In genomic region chr6:120111984-120112803, GRCm38 (mm10) we compare ENCODE assay signal across 8 mouse cellular contexts. TPM values are rescaled to one million over a fixed set of nuclear protein-coding genes. Genes with fewer than 3 reads are reported as not detected.
DNase-seq lines count a peak whose midpoint lies in the region; ATAC-seq and TF ChIP-seq lines count a peak whose summit lies in the region.

No protein-coding gene starts in this region.

- no peaks in the 10 kb centered on the region for H3K27me3 ChIP-seq in embryonic facial prominence, embryonic 14.5 days (replicated peaks; ENCODE audit: control insufficient read depth, insufficient read depth, low read length)
- H3K27me3 ChIP-seq in heart, embryonic 14.5 days (ENCODE audit: control insufficient read depth, insufficient read depth, low read length) = no peaks in the 10 kb centered on the region
- H3K27me3 ChIP-seq in kidney, postnatal 0 days (ENCODE audit: insufficient read depth, low read length) = no peaks in the 10 kb centered on the region
- no peaks in the 10 kb centered on the region for H3K27me3 ChIP-seq in neural tube, embryonic 14.5 days (ENCODE audit: control insufficient read depth, insufficient read depth, low read length)

- WGBS in embryonic facial prominence, embryonic 14.5 days = 15% methylated on average over 10 of the region's 22 CpGs
- 6% methylated on average over 22 of the region's 22 CpGs for WGBS in heart, embryonic 14.5 days
- WGBS in kidney, postnatal 0 days = 9% methylated on average over 22 of the region's 22 CpGs
- WGBS in lung, adult 2 months = 15% methylated on average over 22 of the region's 22 CpGs
- 10% methylated on average over 20 of the region's 22 CpGs for WGBS in neural tube, embryonic 14.5 days

- peaks cover 25% of the 10 kb centered on the region for H3K4me1 ChIP-seq in embryonic facial prominence, embryonic 14.5 days (ENCODE audit: control insufficient read depth, insufficient read depth, low read length)
- peaks cover 36 to 71% of the 10 kb centered on the region in 2 experiments for H3K4me1 ChIP-seq in heart, embryonic 14.5 days (ENCODE audit: control insufficient read depth in 2 of 2, insufficient read depth in 2 of 2, low read length in 2 of 2)
- peaks cover 6% of the 10 kb centered on the region; the same call in 1 of the 2 replicates for H3K4me1 ChIP-seq in kidney, postnatal 0 days (replicated peaks; ENCODE audit: insufficient read depth, low read length)
- peaks cover 21% of the 10 kb centered on the region for H3K4me1 ChIP-seq in lung, adult 2 months (ENCODE audit: control insufficient read depth, insufficient read depth, low read length)
- peaks cover 3% of the 10 kb centered on the region; the same call in 1 of the 2 replicates for H3K4me1 ChIP-seq in neural tube, embryonic 14.5 days (ENCODE audit: control insufficient read depth, insufficient read depth, low read length)

- H3K9me3 ChIP-seq in embryonic facial prominence, embryonic 14.5 days (ENCODE audit: control insufficient read depth, low read length) = no peaks in the 10 kb centered on the region
- no peaks in the 10 kb centered on the region for H3K9me3 ChIP-seq in heart, embryonic 14.5 days (ENCODE audit: control insufficient read depth, low read length)
- no peaks in the 10 kb centered on the region for H3K9me3 ChIP-seq in kidney, postnatal 0 days (replicated peaks; ENCODE audit: low read length)
- no peaks in the 10 kb centered on the region for H3K9me3 ChIP-seq in neural tube, embryonic 14.5 days (ENCODE audit: control insufficient read depth, low read length)

- peak; percentile 59; the same call in 1 of the 2 replicates for TF ChIP-seq POLR2A in lung, adult 2 months (IDR thresholded peaks at IDR 0.05; ENCODE audit: borderline replicate concordance, extremely low read depth, low read depth, low read length)

- TF ChIP-seq CTCF in kidney, postnatal 0 days (IDR thresholded peaks at IDR 0.05; ENCODE audit: low read depth) = peak; percentile 15; the same call in 1 of the 2 replicates
- TF ChIP-seq CTCF in lung, adult 2 months (IDR thresholded peaks at IDR 0.05; ENCODE audit: insufficient read depth, low read length) = no peak

- peak; percentile 90 for ATAC-seq in embryonic facial prominence, embryonic 14.5 days (ENCODE audit: low read depth)
- peak; percentile 86 for ATAC-seq in heart, embryonic 14.5 days (ENCODE audit: insufficient number of reproducible peaks, insufficient read depth, low FRiP score, low read depth)
- ATAC-seq in kidney, postnatal 0 days (replicated peaks; ENCODE audit: low FRiP score, low read depth) = peak; percentile 93
- peak; percentile 93 for ATAC-seq in neural tube, embryonic 14.5 days (ENCODE audit: low read depth)

- peak; percentile 97 for DNase-seq in A20 (ENCODE audit: low read depth, low spot score)
- DNase-seq in adrenal gland, adult 8-10 months = peak; percentile 61
- peak; percentile 95 for DNase-seq in embryonic facial prominence, embryonic 14.5 days (ENCODE audit: low spot score)
- DNase-seq in kidney, postnatal 0 days (ENCODE audit: low spot score) = peak; percentile 94
- DNase-seq in lung, adult 2 months = peak; percentile 65
- DNase-seq in testis, postnatal 10 days (ENCODE audit: low spot score) = peak; percentile 85

- no peaks in the 10 kb centered on the region for H3K36me3 ChIP-seq in embryonic facial prominence, embryonic 14.5 days (ENCODE audit: control insufficient read depth, insufficient read depth, low read length)
- H3K36me3 ChIP-seq in heart, embryonic 14.5 days (ENCODE audit: control insufficient read depth, insufficient read depth, low read length) = no peaks in the 10 kb centered on the region
- H3K36me3 ChIP-seq in kidney, postnatal 0 days (ENCODE audit: insufficient read depth, low read length) = no peaks in the 10 kb centered on the region
- H3K36me3 ChIP-seq in neural tube, embryonic 14.5 days (ENCODE audit: control insufficient read depth, insufficient read depth, low read length) = no peaks in the 10 kb centered on the region

- peak overlapping the region; percentile 48; the same call in 1 of the 2 replicates for H3K9ac ChIP-seq in embryonic facial prominence, embryonic 14.5 days (ENCODE audit: low read depth, low read length)
- peak overlapping the region; percentile 69 for H3K9ac ChIP-seq in heart, embryonic 14.5 days (ENCODE audit: low read length)
- peak overlapping the region; percentile 44; the same call in 1 of the 2 replicates for H3K9ac ChIP-seq in kidney, postnatal 0 days (ENCODE audit: low read depth, low read length)
- no peak overlapping the region for H3K9ac ChIP-seq in neural tube, embryonic 14.5 days (replicated peaks; ENCODE audit: low read depth, low read length)

- H3K27ac ChIP-seq in embryonic facial prominence, embryonic 14.5 days (replicated peaks; ENCODE audit: low read depth, low read length) = peak overlapping the region; percentile 85
- peak overlapping the region; percentile 92 to 94 for H3K27ac ChIP-seq in heart, embryonic 14.5 days (replicated peaks in 1 of 2; ENCODE audit: control insufficient read depth in 1 of 2, insufficient read depth in 1 of 2, low read depth in 2 of 2, low read length in 2 of 2)
- H3K27ac ChIP-seq in kidney, postnatal 0 days = peak overlapping the region; percentile 86
- H3K27ac ChIP-seq in neural tube, embryonic 14.5 days (ENCODE audit: low read depth, low read length) = peak overlapping the region; percentile 70

- peak overlapping the region; percentile 48 for H3K4me2 ChIP-seq in embryonic facial prominence, embryonic 14.5 days (ENCODE audit: low read depth, low read length)
- H3K4me2 ChIP-seq in heart, embryonic 14.5 days (ENCODE audit: low read length) = peak overlapping the region; percentile 58
- H3K4me2 ChIP-seq in kidney, postnatal 0 days (ENCODE audit: low read length) = peak overlapping the region; percentile 52
- H3K4me2 ChIP-seq in neural tube, embryonic 14.5 days (ENCODE audit: low read depth, low read length) = peak overlapping the region; percentile 43

- peak overlapping the region; percentile 25 for H3K4me3 ChIP-seq in embryonic facial prominence, embryonic 14.5 days (ENCODE audit: low read depth, low read length)
- peak overlapping the region; percentile 23 to 29 for H3K4me3 ChIP-seq in heart, embryonic 14.5 days (ENCODE audit: control insufficient read depth in 1 of 2, insufficient read depth in 1 of 2, low read depth in 1 of 2, low read length in 2 of 2)
- 0 out of 2 replicates have a peak overlapping the region, but pooled peaks have one; percentile 2 for H3K4me3 ChIP-seq in kidney, postnatal 0 days (replicated peaks; ENCODE audit: low read depth, low read length)
- peak overlapping the region; percentile 50 for H3K4me3 ChIP-seq in lung, adult 2 months (replicated peaks; ENCODE audit: extremely low read depth, low read depth, low read length)
- H3K4me3 ChIP-seq in neural tube, embryonic 14.5 days (ENCODE audit: low read depth, low read length) = peak overlapping the region; percentile 8; the same call in 1 of the 2 replicates

RNA-seq across cellular contexts. Expression of gene Ninj2, which starts 19.0 kb away (rescaled TPM):
- not detected for total RNA-seq in adrenal gland, adult 8-10 months (2022)
- polyA plus RNA-seq in embryonic facial prominence, embryonic 14.5 days (2014; fragmentation: Nextera tagmentation; extraction: Ambion mirVana) = 0.61 and 0.69 TPM in 2 replicates
- not detected in 2 replicates for polyA plus RNA-seq in heart, embryonic 14.5 days (2014; fragmentation: Nextera tagmentation; extraction: Ambion mirVana)
- polyA plus RNA-seq in kidney, postnatal 0 days (2015; fragmentation: Nextera tagmentation; extraction: Ambion mirVana) = not detected in 2 replicates
- polyA plus RNA-seq in lung, adult 2 months (2012; rRNA removed) = 0.26 and 0.35 TPM in 2 replicates
- polyA plus RNA-seq in neural tube, embryonic 14.5 days (2014; fragmentation: Nextera tagmentation; extraction: Ambion mirVana) = not detected in 2 replicates

Comparison
In these comparisons a context has a peak if more than half of its experiments do, and no peak if none do; other contexts are left out.
1. Peak in every context shown above with its lines: DNase-seq, ATAC-seq, H3K4me3 ChIP-seq and H3K27ac ChIP-seq.